Mouse (Mus musculus) limb, embryonic 14.5 days (tissue): ENCODE measurements around the gene Elmsan1. TPM values are rescaled to one million over a fixed set of nuclear protein-coding genes. Genes with fewer than 3 reads are reported as not detected.

Experiments used
- ATAC-seq: fragments of 200-750 bp; cut with Nextera tagmentation; 2 replicates; pipeline ENCODE4 v1.8.0; 2017; ENCODE audit warnings: low read depth, moderate number of reproducible peaks, moderate TSS enrichment; ENCODE audit not compliant: low FRiP score
- DNase-seq: peaks from one replicate; pipeline ENCODE4 v3.0.0-alpha.2; 2015; ENCODE audit warnings: low spot score
- H3K27ac ChIP-seq: fragments of 300-500 bp; sonication (generic); replicated peaks from 2 replicates; pipeline ENCODE4 v1.5.1; 2014; ENCODE audit warnings: low read depth, mild to moderate bottlenecking, low read length, moderate library complexity, mixed read lengths
- H3K27me3 ChIP-seq: fragments of 300-500 bp; sonication (generic); 2 replicates; pipeline ENCODE4 v1.6.1; 2014; ENCODE audit warnings: low read length, mixed read lengths; ENCODE audit not compliant: control insufficient read depth, insufficient read depth
- H3K36me3 ChIP-seq: fragments of 300-500 bp; sonication (generic); 2 replicates; pipeline ENCODE4 v1.6.1; 2014; ENCODE audit warnings: mild to moderate bottlenecking, low read length, moderate library complexity, mixed read lengths; ENCODE audit not compliant: control insufficient read depth, insufficient read depth
- H3K4me1 ChIP-seq: fragments of 300-500 bp; sonication (generic); 2 replicates; pipeline ENCODE4 v1.6.1; 2014; ENCODE audit warnings: antibody characterized with exemption, low read length, mixed read lengths; ENCODE audit not compliant: control insufficient read depth, insufficient read depth
- H3K4me2 ChIP-seq: fragments of 300-500 bp; sonication (generic); replicated peaks from 2 replicates; pipeline ENCODE4 v1.6.1; 2014; ENCODE audit warnings: low read depth, mild to moderate bottlenecking, low read length, moderate library complexity; ENCODE audit not compliant: severe bottlenecking
- H3K4me3 ChIP-seq: fragments of 300-500 bp; sonication (generic); replicated peaks from 2 replicates; pipeline ENCODE4 v1.5.1; 2014; ENCODE audit warnings: low read length
- H3K9ac ChIP-seq: fragments of 300-500 bp; sonication (generic); 2 replicates; pipeline ENCODE4 v1.6.1; 2014; ENCODE audit warnings: mild to moderate bottlenecking, low read depth, low read length, moderate library complexity; ENCODE audit not compliant: severe bottlenecking
- H3K9me3 ChIP-seq: fragments of 300-500 bp; sonication (generic); 2 replicates; pipeline ENCODE4 v1.6.1; 2016; ENCODE audit warnings: low read length; ENCODE audit not compliant: control insufficient read depth
- POLR2A ChIP-seq: fragments of 200-500 bp; IDR thresholded peaks from 2 replicates; pipeline ENCODE4 v1.8.0; 2012; ENCODE audit warnings: inconsistent platforms, mild to moderate bottlenecking, moderate library complexity, borderline replicate concordance; ENCODE audit not compliant: insufficient read depth, insufficient read length; ENCODE audit errors: extremely low read depth
- WGBS: fragments of 180-500 bp; shearing (Covaris S2); extraction: QIAGEN DNeasy Blood & Tissue Kit; methylation state at CpG from one replicate; pipeline ENCODE4 v1.1.7; 2014; 5-methylcytosine and 5-hydroxymethylcytosine counted together
- polyA plus RNA-seq, 2 experiments: library from polyadenylated mRNA; depleted of rRNA in 1 of 2; stranded (reverse) in 1 of 2; unstranded in 1 of 2; fragments of >200 nt; fragmentation: Nextera tagmentation in 1 of 2; extraction: Ambion mirVana in 1 of 2; gene quantifications; 2 replicates each; pipeline versions ENCODE4 v1.2.1 to v1.2.3; 2012 to 2014

Gene Elmsan1
- polyA plus RNA-seq, 2 experiments, result 11.8 to 14.4 TPM

- DNase-seq (no peak), ATAC-seq (no peak)
- peaks cover 33% of the 10 kb centered on the region for H3K4me1 ChIP-seq
- no peak for TF ChIP-seq POLR2A
- no peak overlapping the region for H3K9ac ChIP-seq
- H3K4me2 ChIP-seq, result no peak overlapping the region
- H3K27ac ChIP-seq, result no peak overlapping the region
- no peaks in the 10 kb centered on the region for H3K36me3 ChIP-seq
- no peaks in the 10 kb centered on the region for H3K9me3 ChIP-seq
- H3K27me3 ChIP-seq, result no peaks in the 10 kb centered on the region
- WGBS, result 71% methylated on average over 4 of the region's 4 CpGs
- no peak overlapping the region for H3K4me3 ChIP-seq
Observed at GRCm38 (mm10) chr12:84220515-84220914, 1.8 kb upstream of the Elmsan1 start.

DNA sequence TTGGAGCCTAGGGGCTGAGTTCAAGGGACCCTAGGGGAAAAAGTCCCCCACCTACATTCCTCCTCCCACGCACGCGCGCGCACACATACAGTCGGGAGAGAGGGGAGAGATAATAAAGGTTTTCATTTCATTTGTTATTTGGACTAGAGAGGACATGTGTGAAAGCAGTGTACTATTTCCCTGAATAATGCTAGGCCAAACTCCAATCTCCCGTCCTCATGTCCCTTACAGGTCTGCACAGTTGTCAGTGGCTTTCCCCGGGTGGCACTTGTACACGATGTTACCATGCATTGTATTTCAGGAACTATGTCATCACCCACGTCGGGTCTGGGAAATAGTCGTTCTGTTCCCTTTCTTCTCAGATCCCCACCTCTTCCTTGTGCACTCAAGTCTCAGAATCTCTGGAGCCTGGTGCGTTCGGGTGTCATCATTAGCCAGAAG lies 460 bp upstream of the Elmsan1 start:
- ATAC-seq, result peak; percentile 12
- no peak for DNase-seq
- peaks cover 46% of the 10 kb centered on the region for H3K4me1 ChIP-seq
- H3K36me3 ChIP-seq, result peaks cover 7% of the 10 kb centered on the region; the same call in 1 of the 2 replicates
- WGBS, result 5% methylated on average over 14 of the region's 14 CpGs
- peak overlapping the region; percentile 91 for H3K9ac ChIP-seq
- H3K4me2 ChIP-seq, result peak overlapping the region; percentile 83
- no peaks in the 10 kb centered on the region for H3K9me3 ChIP-seq
- H3K4me3 ChIP-seq, result peak overlapping the region; percentile 81
- TF ChIP-seq POLR2A, result no peak
- H3K27me3 ChIP-seq, result no peaks in the 10 kb centered on the region
- peak overlapping the region; percentile 89 for H3K27ac ChIP-seq

DNA sequence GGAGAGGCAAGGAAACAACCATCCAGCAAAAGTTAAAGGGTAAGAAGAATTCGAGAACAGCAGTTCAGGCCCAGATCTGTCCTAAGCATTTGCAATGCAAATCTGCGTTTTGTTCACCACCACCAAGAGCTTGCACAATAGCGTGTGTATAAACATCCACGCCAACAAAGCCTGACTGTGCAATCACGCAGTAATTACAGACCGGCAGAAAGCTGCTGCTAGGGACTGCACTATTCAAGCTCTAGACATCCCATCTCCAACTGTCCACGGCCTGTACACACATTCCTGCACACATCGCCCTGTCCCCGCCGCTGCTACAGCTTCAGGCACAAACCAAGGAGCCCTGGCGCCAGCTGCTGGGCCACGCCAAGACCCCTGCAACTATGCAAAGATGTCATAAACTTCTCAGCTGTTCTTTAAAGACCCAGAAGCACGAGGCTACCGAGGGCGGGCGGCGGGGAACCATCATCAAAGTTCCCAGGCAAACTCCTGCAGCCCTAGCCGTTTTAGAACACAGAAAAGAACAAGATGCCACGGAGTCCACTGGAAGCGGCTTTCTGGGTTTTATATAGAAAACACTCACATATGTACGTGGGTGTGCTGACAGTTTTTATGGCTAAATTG lies 1.1 kb downstream of the Elmsan1 start:
- 3% methylated on average over 21 of the region's 21 CpGs for WGBS
- peak; percentile 48 for DNase-seq

GRCm38 (mm10) chr12:84217111-84217507 lies 1.6 kb downstream of the Elmsan1 start:
- ATAC-seq (no peak), DNase-seq (no peak)

More for the DNA sequence above, 1.1 kb downstream of the Elmsan1 start:
- Histone ChIP-seq H3K4me3 (peak overlapping the region; percentile 81), H3K9me3 (no peaks in the 10 kb centered on the region), H3K27ac (peak overlapping the region; percentile 89), H3K4me2 (peak overlapping the region; percentile 83), H3K9ac (peak overlapping the region; percentile 91), H3K4me1 (peaks cover 52% of the 10 kb centered on the region), H3K36me3 (peaks cover 12% of the 10 kb centered on the region; the same call in 1 of the 2 replicates), H3K27me3 (no peaks in the 10 kb centered on the region)
- TF ChIP-seq POLR2A, result no peak
- peak; percentile 59; the same call in 1 of the 2 replicates for ATAC-seq

GRCm38 (mm10) chr12:84215758-84216440 lies 2.8 kb downstream of the Elmsan1 start:
- no peak overlapping the region for H3K9ac ChIP-seq
- no peak overlapping the region for H3K4me3 ChIP-seq
- DNase-seq (peak; percentile 64), ATAC-seq (no peak)
- peak overlapping the region; percentile 17; the same call in 1 of the 2 replicates for H3K4me2 ChIP-seq
- no peaks in the 10 kb centered on the region for H3K9me3 ChIP-seq
- peaks cover 57% of the 10 kb centered on the region for H3K4me1 ChIP-seq
- peak overlapping the region; percentile 71 for H3K27ac ChIP-seq
- H3K36me3 ChIP-seq, result peaks cover 16% of the 10 kb centered on the region
- TF ChIP-seq POLR2A, result no peak
- 39% methylated on average over 10 of the region's 11 CpGs for whole genome bisulfite sequencing
- no peaks in the 10 kb centered on the region for H3K27me3 ChIP-seq

More at GRCm38 (mm10) chr12:84217111-84217507, 1.6 kb downstream of the Elmsan1 start:
- 37% methylated on average over 4 of the region's 4 CpGs for WGBS
- Histone ChIP-seq H3K9ac (peak overlapping the region; percentile 91; the same call in 1 of the 2 replicates), H3K4me2 (peak overlapping the region; percentile 83), H3K27ac (0 out of 2 replicates have a peak overlapping the region, but pooled peaks have one; percentile 89), H3K4me3 (peak overlapping the region; percentile 81), H3K36me3 (peaks cover 12% of the 10 kb centered on the region; the same call in 1 of the 2 replicates), H3K27me3 (no peaks in the 10 kb centered on the region), H3K4me1 (peaks cover 52% of the 10 kb centered on the region), H3K9me3 (no peaks in the 10 kb centered on the region)
- TF ChIP-seq POLR2A, result no peak
